Mouse (Mus musculus): ENCODE measurements around the gene Jagn1. TPM values are rescaled to one million over a fixed set of nuclear protein-coding genes. Genes with fewer than 3 reads are reported as not detected.

Jagn1 gene
- polyA plus RNA-seq, 1 experiment = 28.4 TPM

GRCm38 (mm10) chr6:113443091-113443490, 722 bp downstream of the Jagn1 start:
- peaks cover 10% of the 10 kb centered on the region for H3K4me1 ChIP-seq (ENCODE audit: control insufficient read depth, insufficient read depth, low read length)
- peak; percentile 47; the same call in 1 of the 2 replicates for TF ChIP-seq CTCF (IDR thresholded peaks at IDR 0.05; ENCODE audit: low read depth, low read length)
- no peak for TF ChIP-seq POLR2A (IDR thresholded peaks at IDR 0.05; ENCODE audit: borderline replicate concordance, low read depth, low read length)
- H3K27ac ChIP-seq (ENCODE audit: insufficient read depth, low read depth, low read length) = no peak overlapping the region
- H3K4me3 ChIP-seq (ENCODE audit: insufficient read depth, low read length) = peak overlapping the region; percentile 63

- H3K4me1 ChIP-seq (ENCODE audit: control insufficient read depth, insufficient read depth, low read length) = peaks cover 10% of the 10 kb centered on the region
- no peak overlapping the region for H3K4me3 ChIP-seq (ENCODE audit: insufficient read depth, low read length)
- no peak overlapping the region for H3K27ac ChIP-seq (ENCODE audit: insufficient read depth, low read depth, low read length)
- TF ChIP-seq POLR2A (IDR thresholded peaks at IDR 0.05; ENCODE audit: borderline replicate concordance, low read depth, low read length) = no peak
- TF ChIP-seq CTCF (IDR thresholded peaks at IDR 0.05; ENCODE audit: low read depth, low read length) = no peak
These were observed 2.0 kb downstream of the Jagn1 start for GRCm38 (mm10) chr6:113444207-113444965.

- Histone ChIP-seq H3K27ac (ENCODE audit: insufficient read depth, low read depth, low read length) (no peak overlapping the region), H3K4me1 (ENCODE audit: control insufficient read depth, insufficient read depth, low read length) (peaks cover 7% of the 10 kb centered on the region), H3K4me3 (ENCODE audit: insufficient read depth, low read length) (no peak overlapping the region)
- TF ChIP-seq POLR2A (IDR thresholded peaks at IDR 0.05; ENCODE audit: borderline replicate concordance, low read depth, low read length) (no peak), CTCF (IDR thresholded peaks at IDR 0.05; ENCODE audit: low read depth, low read length) (no peak)
These were observed 5.3 kb downstream of the Jagn1 start for GRCm38 (mm10) chr6:113447639-113448038.

- TF ChIP-seq POLR2A (IDR thresholded peaks at IDR 0.05; ENCODE audit: borderline replicate concordance, low read depth, low read length) = no peak
- TF ChIP-seq CTCF (IDR thresholded peaks at IDR 0.05; ENCODE audit: low read depth, low read length) = no peak
These were observed 9.5 kb downstream of the Jagn1 start for GRCm38 (mm10) chr6:113451839-113452238.

GRCm38 (mm10) chr6:113455007-113455406, 12.6 kb downstream of the Jagn1 start:
- TF ChIP-seq POLR2A (IDR thresholded peaks at IDR 0.05; ENCODE audit: borderline replicate concordance, low read depth, low read length) = no peak
- Histone ChIP-seq H3K4me3 (ENCODE audit: insufficient read depth, low read length) (no peak overlapping the region), H3K4me1 (ENCODE audit: control insufficient read depth, insufficient read depth, low read length) (peaks cover 6% of the 10 kb centered on the region), H3K27ac (ENCODE audit: insufficient read depth, low read depth, low read length) (no peak overlapping the region)

More at GRCm38 (mm10) chr6:113451839-113452238, 9.5 kb downstream of the Jagn1 start:
- H3K4me3 ChIP-seq (ENCODE audit: insufficient read depth, low read length) = no peak overlapping the region
- peaks cover 6% of the 10 kb centered on the region for H3K4me1 ChIP-seq (ENCODE audit: control insufficient read depth, insufficient read depth, low read length)
- H3K27ac ChIP-seq (ENCODE audit: insufficient read depth, low read depth, low read length) = no peak overlapping the region

GRCm38 (mm10) chr6:113457952-113458534, 15.7 kb downstream of the Jagn1 start, which contains the start of gene Il17re:
Gene Il17re, plus strand, starts transcription at chr6:113458484.
- Histone ChIP-seq H3K27ac (ENCODE audit: insufficient read depth, low read depth, low read length) (no peak within 1 kb of the TSS), H3K4me3 (ENCODE audit: insufficient read depth, low read length) (no peak within 1 kb of the TSS), H3K4me1 (ENCODE audit: control insufficient read depth, insufficient read depth, low read length) (peaks cover 6% of the 10 kb centered on the region)
- TF ChIP-seq POLR2A (IDR thresholded peaks at IDR 0.05; ENCODE audit: borderline replicate concordance, low read depth, low read length) = no peak
- no peak for TF ChIP-seq CTCF (IDR thresholded peaks at IDR 0.05; ENCODE audit: low read depth, low read length)

GRCm38 (mm10) chr6:113458635-113459034, 16.3 kb downstream of the Jagn1 start:
- Histone ChIP-seq H3K4me3 (ENCODE audit: insufficient read depth, low read length) (no peak overlapping the region), H3K27ac (ENCODE audit: insufficient read depth, low read depth, low read length) (no peak overlapping the region), H3K4me1 (ENCODE audit: control insufficient read depth, insufficient read depth, low read length) (peaks cover 6% of the 10 kb centered on the region)
- no peak for TF ChIP-seq POLR2A (IDR thresholded peaks at IDR 0.05; ENCODE audit: borderline replicate concordance, low read depth, low read length)
- TF ChIP-seq CTCF (IDR thresholded peaks at IDR 0.05; ENCODE audit: low read depth, low read length) = no peak

- TF ChIP-seq CTCF (IDR thresholded peaks at IDR 0.05; ENCODE audit: low read depth, low read length) (no peak), POLR2A (IDR thresholded peaks at IDR 0.05; ENCODE audit: borderline replicate concordance, low read depth, low read length) (no peak)
- peaks cover 3% of the 10 kb centered on the region for H3K4me1 ChIP-seq (ENCODE audit: control insufficient read depth, insufficient read depth, low read length)
- no peak overlapping the region for H3K27ac ChIP-seq (ENCODE audit: insufficient read depth, low read depth, low read length)
- H3K4me3 ChIP-seq (ENCODE audit: insufficient read depth, low read length) = no peak overlapping the region
These were observed 21.7 kb downstream of the Jagn1 start for GRCm38 (mm10) chr6:113464040-113464439.

GRCm38 (mm10) chr6:113465602-113466001, 23.2 kb downstream of the Jagn1 start:
- H3K4me1 ChIP-seq (ENCODE audit: control insufficient read depth, insufficient read depth, low read length) = peaks cover 5% of the 10 kb centered on the region
- no peak overlapping the region for H3K27ac ChIP-seq (ENCODE audit: insufficient read depth, low read depth, low read length)
- H3K4me3 ChIP-seq (ENCODE audit: insufficient read depth, low read length) = no peak overlapping the region
- TF ChIP-seq POLR2A (IDR thresholded peaks at IDR 0.05; ENCODE audit: borderline replicate concordance, low read depth, low read length) = no peak
- no peak for TF ChIP-seq CTCF (IDR thresholded peaks at IDR 0.05; ENCODE audit: low read depth, low read length)

- no peak overlapping the region for H3K27ac ChIP-seq (ENCODE audit: insufficient read depth, low read depth, low read length)
- H3K4me3 ChIP-seq (ENCODE audit: insufficient read depth, low read length) = no peak overlapping the region
- TF ChIP-seq POLR2A (IDR thresholded peaks at IDR 0.05; ENCODE audit: borderline replicate concordance, low read depth, low read length) (no peak), CTCF (IDR thresholded peaks at IDR 0.05; ENCODE audit: low read depth, low read length) (no peak)
- H3K4me1 ChIP-seq (ENCODE audit: control insufficient read depth, insufficient read depth, low read length) = peaks cover 5% of the 10 kb centered on the region
These were observed 26.1 kb downstream of the Jagn1 start for GRCm38 (mm10) chr6:113468512-113468911.

All from bone marrow macrophage, adult 2 months (primary cell).